Mouse (Mus musculus) liver, embryonic 12.5 days (tissue): ENCODE measurements around the gene Gm27021. TPM values are rescaled to one million over a fixed set of nuclear protein-coding genes. Genes with fewer than 3 reads are reported as not detected.

ENCODE experiments used
- ATAC-seq: fragments of 200-750 bp; cut with Nextera tagmentation; 2 replicates; pipeline ENCODE4 v1.8.0; 2017; ENCODE audit warnings: moderate number of reproducible peaks, mild to moderate bottlenecking, moderate library complexity
- H3K27ac ChIP-seq: fragments of 300-500 bp; sonication (generic); 2 replicates; pipeline ENCODE4 v1.5.1; 2016; ENCODE audit warnings: mild to moderate bottlenecking
- H3K27me3 ChIP-seq: fragments of 300-500 bp; sonication (generic); replicated peaks from 2 replicates; pipeline ENCODE4 v1.6.1; 2016; ENCODE audit warnings: mild to moderate bottlenecking, moderate library complexity
- H3K36me3 ChIP-seq: fragments of 300-500 bp; sonication (generic); 2 replicates; pipeline ENCODE4 v1.6.1; 2016; ENCODE audit warnings: mild to moderate bottlenecking, moderate library complexity
- H3K4me1 ChIP-seq: fragments of 300-500 bp; sonication (generic); 2 replicates; pipeline ENCODE4 v1.6.1; 2016
- H3K4me2 ChIP-seq: fragments of 300-500 bp; sonication (generic); 2 replicates; pipeline ENCODE4 v1.6.1; 2016; ENCODE audit warnings: mild to moderate bottlenecking, moderate library complexity
- H3K4me3 ChIP-seq: fragments of 300-500 bp; sonication (generic); 2 replicates; pipeline ENCODE4 v1.5.1; 2016; ENCODE audit warnings: mild to moderate bottlenecking, moderate library complexity
- H3K9ac ChIP-seq: fragments of 300-500 bp; sonication (generic); 2 replicates; pipeline ENCODE4 v1.6.1; 2016; ENCODE audit warnings: mild to moderate bottlenecking, moderate library complexity
- H3K9me3 ChIP-seq: fragments of 300-500 bp; sonication (generic); replicated peaks from 2 replicates; pipeline ENCODE4 v1.6.1; 2016; ENCODE audit warnings: mild to moderate bottlenecking, moderate library complexity
- WGBS: fragments of 180-500 bp; shearing (Covaris S2); methylation state at CpG from one replicate; pipeline ENCODE4 v1.1.7; 2016; ENCODE audit not compliant: insufficient replicate concordance; 5-methylcytosine and 5-hydroxymethylcytosine counted together
- polyA plus RNA-seq: library from polyadenylated mRNA; unstranded; fragments of >200 nt; fragmentation: Nextera tagmentation; extraction: Ambion mirVana; gene quantifications from 2 replicates; pipeline ENCODE4 v1.2.1, GENCODE M21; 2016

Gene Gm27021
- 0.69 and 0.79 TPM in 2 replicates for polyA plus RNA-seq

- under 1% methylated on average over 94 of the region's 105 CpGs for WGBS
- H3K4me1 ChIP-seq = peaks cover 64% of the 10 kb centered on the region
- peak within 1 kb of the TSS; percentile 97 for H3K9ac ChIP-seq
Measured at GRCm38 (mm10) chr8:120667561-120668373, at the start of gene Gm27021, which contains the start of gene Cox4i1. TSS of gene Gm27021 (minus strand) at chr8:120668079. TSS of gene Cox4i1 (plus strand) at chr8:120668222.

GRCm38 (mm10) chr8:120715996-120716680, 48.3 kb upstream of the Gm27021 start:
- H3K36me3 ChIP-seq = no peaks in the 10 kb centered on the region
- ATAC-seq = no peak
- no peak overlapping the region for H3K9ac ChIP-seq
- no peaks in the 10 kb centered on the region for H3K9me3 ChIP-seq
- H3K4me1 ChIP-seq = no peaks in the 10 kb centered on the region
- no peak overlapping the region for H3K4me3 ChIP-seq
- H3K4me2 ChIP-seq = no peak overlapping the region
- no peak overlapping the region for H3K27ac ChIP-seq
- 59% methylated on average over 15 of the region's 15 CpGs for WGBS
- H3K27me3 ChIP-seq = no peaks in the 10 kb centered on the region

More at GRCm38 (mm10) chr8:120667561-120668373, at the start of gene Gm27021, which contains the start of gene Cox4i1:
- H3K4me2 ChIP-seq = peak within 1 kb of the TSS; percentile 91
- H3K27me3 ChIP-seq = no peaks in the 10 kb centered on the region
- ATAC-seq = peak; percentile 93
- peak within 1 kb of the TSS; percentile 96 for H3K4me3 ChIP-seq
- H3K36me3 ChIP-seq = peaks cover 58% of the 10 kb centered on the region
- H3K27ac ChIP-seq = peak within 1 kb of the TSS; percentile 96
- no peaks in the 10 kb centered on the region for H3K9me3 ChIP-seq

GRCm38 (mm10) chr8:120715200-120715599, 47.3 kb upstream of the Gm27021 start:
- Histone ChIP-seq H3K4me2 (no peak overlapping the region), H3K4me3 (no peak overlapping the region), H3K27me3 (no peaks in the 10 kb centered on the region), H3K36me3 (no peaks in the 10 kb centered on the region), H3K27ac (no peak overlapping the region), H3K9me3 (no peaks in the 10 kb centered on the region), H3K4me1 (no peaks in the 10 kb centered on the region), H3K9ac (no peak overlapping the region)
- ATAC-seq = no peak
- WGBS = 43% methylated on average over 6 of the region's 6 CpGs

GRCm38 (mm10) chr8:120709176-120709575, 41.3 kb upstream of the Gm27021 start:
- Histone ChIP-seq H3K27me3 (no peaks in the 10 kb centered on the region; the same call in 1 of the 2 replicates), H3K27ac (no peak overlapping the region), H3K9me3 (no peaks in the 10 kb centered on the region), H3K4me1 (no peaks in the 10 kb centered on the region), H3K9ac (no peak overlapping the region), H3K4me2 (no peak overlapping the region), H3K36me3 (no peaks in the 10 kb centered on the region), H3K4me3 (no peak overlapping the region)
- 50% methylated on average over 10 of the region's 10 CpGs for WGBS
- no peak for ATAC-seq

- Histone ChIP-seq H3K4me3 (no peak overlapping the region), H3K27ac (no peak overlapping the region), H3K36me3 (no peaks in the 10 kb centered on the region), H3K9ac (no peak overlapping the region), H3K4me2 (no peak overlapping the region), H3K9me3 (no peaks in the 10 kb centered on the region), H3K4me1 (no peaks in the 10 kb centered on the region), H3K27me3 (peaks cover 5% of the 10 kb centered on the region; the same call in 1 of the 2 replicates)
- WGBS = 81% methylated on average over 3 of the region's 3 CpGs
- ATAC-seq = no peak
Measured at GRCm38 (mm10) chr8:120706193-120706592, 38.3 kb upstream of the Gm27021 start.

GRCm38 (mm10) chr8:120705163-120705562, 37.3 kb upstream of the Gm27021 start:
- no peak for ATAC-seq
- Histone ChIP-seq H3K9me3 (no peaks in the 10 kb centered on the region), H3K4me1 (no peaks in the 10 kb centered on the region), H3K36me3 (no peaks in the 10 kb centered on the region), H3K27ac (no peak overlapping the region), H3K4me2 (no peak overlapping the region), H3K27me3 (peaks cover 5% of the 10 kb centered on the region; the same call in 1 of the 2 replicates), H3K4me3 (no peak overlapping the region), H3K9ac (no peak overlapping the region)
- WGBS = 72% methylated on average over 15 of the region's 15 CpGs

- WGBS = 62% methylated on average over 9 of the region's 9 CpGs
- H3K27me3 ChIP-seq = peaks cover 7% of the 10 kb centered on the region; the same call in 1 of the 2 replicates
Measured at GRCm38 (mm10) chr8:120704203-120704602, 36.3 kb upstream of the Gm27021 start.

GRCm38 (mm10) chr8:120701758-120702465, 34.0 kb upstream of the Gm27021 start:
- no peaks in the 10 kb centered on the region for H3K36me3 ChIP-seq
- 33% methylated on average over 19 of the region's 19 CpGs for WGBS
- H3K4me1 ChIP-seq = peaks cover 5% of the 10 kb centered on the region; the same call in 1 of the 2 replicates
- no peaks in the 10 kb centered on the region for H3K9me3 ChIP-seq
- H3K4me2 ChIP-seq = no peak overlapping the region
- H3K27ac ChIP-seq = no peak overlapping the region
- H3K9ac ChIP-seq = no peak overlapping the region
- ATAC-seq = no peak
- peaks cover 7% of the 10 kb centered on the region; the same call in 1 of the 2 replicates for H3K27me3 ChIP-seq
- no peak overlapping the region for H3K4me3 ChIP-seq

More at GRCm38 (mm10) chr8:120704203-120704602, 36.3 kb upstream of the Gm27021 start:
- H3K4me2 ChIP-seq = no peak overlapping the region
- no peak for ATAC-seq
- H3K36me3 ChIP-seq = no peaks in the 10 kb centered on the region
- H3K4me1 ChIP-seq = peaks cover 5% of the 10 kb centered on the region; the same call in 1 of the 2 replicates
- H3K27ac ChIP-seq = no peak overlapping the region
- no peak overlapping the region for H3K9ac ChIP-seq
- no peak overlapping the region for H3K4me3 ChIP-seq
- H3K9me3 ChIP-seq = no peaks in the 10 kb centered on the region

- no peaks in the 10 kb centered on the region for H3K9me3 ChIP-seq
- no peak overlapping the region for H3K4me2 ChIP-seq
- no peak for ATAC-seq
- H3K36me3 ChIP-seq = no peaks in the 10 kb centered on the region
- H3K27ac ChIP-seq = no peak overlapping the region
- no peak overlapping the region for H3K9ac ChIP-seq
- H3K27me3 ChIP-seq = peaks cover 7% of the 10 kb centered on the region; the same call in 1 of the 2 replicates
- H3K4me1 ChIP-seq = peaks cover 10% of the 10 kb centered on the region; the same call in 1 of the 2 replicates
- WGBS = 35% methylated on average over 4 of the region's 4 CpGs
- H3K4me3 ChIP-seq = no peak overlapping the region
Measured at GRCm38 (mm10) chr8:120700053-120700452, 32.2 kb upstream of the Gm27021 start.

GRCm38 (mm10) chr8:120699565-120699964, 31.7 kb upstream of the Gm27021 start:
- Histone ChIP-seq H3K27me3 (peaks cover 7% of the 10 kb centered on the region; the same call in 1 of the 2 replicates), H3K27ac (no peak overlapping the region), H3K36me3 (no peaks in the 10 kb centered on the region), H3K9me3 (no peaks in the 10 kb centered on the region), H3K9ac (no peak overlapping the region), H3K4me1 (peaks cover 13% of the 10 kb centered on the region), H3K4me2 (no peak overlapping the region), H3K4me3 (no peak overlapping the region)
- ATAC-seq = 0 out of 2 replicates have a peak, but pooled peaks have one; percentile 27
- WGBS = 14% methylated on average over 2 of the region's 2 CpGs

DNA sequence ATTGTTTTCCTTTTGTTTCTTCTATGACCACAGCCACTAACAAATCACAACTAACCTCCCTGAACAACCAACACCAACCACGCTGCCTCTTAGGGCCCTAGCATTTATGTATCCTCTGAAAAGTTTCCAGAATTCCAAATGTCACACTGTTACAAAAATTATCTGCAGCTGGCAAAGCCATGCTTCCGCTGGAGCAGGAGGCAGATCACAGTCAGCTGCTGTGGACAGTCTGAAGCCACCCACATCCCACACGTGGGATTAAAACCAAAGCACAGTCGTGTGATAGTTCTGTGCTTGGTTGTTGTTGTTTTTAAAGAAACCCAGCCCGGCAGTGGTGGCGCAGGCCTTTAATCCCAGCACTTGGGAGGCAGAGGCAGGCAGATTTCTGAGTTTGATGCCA, 31.2 kb upstream of the Gm27021 start:
- ATAC-seq = no peak
- WGBS = 53% methylated on average over 6 of the region's 6 CpGs
- Histone ChIP-seq H3K4me1 (peaks cover 18% of the 10 kb centered on the region), H3K4me2 (no peak overlapping the region), H3K9ac (no peak overlapping the region), H3K36me3 (no peaks in the 10 kb centered on the region), H3K27ac (no peak overlapping the region), H3K27me3 (peaks cover 7% of the 10 kb centered on the region; the same call in 1 of the 2 replicates), H3K4me3 (no peak overlapping the region), H3K9me3 (no peaks in the 10 kb centered on the region)
